Mouse (Mus musculus): Measurements from ENCODE around the gene Vmn1r51. TPM values are rescaled to one million over a fixed set of nuclear protein-coding genes. Genes with fewer than 3 reads are reported as not detected.
"Not testable (repeated sequence)": the region's sequence is repeated elsewhere in the genome, so short reads cannot be mapped to it uniquely, and the experiment has no call there.

Gene Vmn1r51
- not detected in 2 replicates for polyA plus RNA-seq (2012; rRNA removed)

GRCm38 (mm10) chr6:90122296-90122695, at the start of gene Vmn1r51:
Vmn1r51 (plus strand) TSS chr6:90122596.
- not testable (repeated sequence) for DNase-seq (ENCODE audit: low read depth)

GRCm38 (mm10) chr6:90078406-90078805, 44.0 kb upstream of the Vmn1r51 start, which contains the start of gene Vmn1r49:
Vmn1r49 (minus strand) TSS chr6:90078506.
- TF ChIP-seq CTCF (IDR thresholded peaks at IDR 0.05; ENCODE audit: borderline replicate concordance, extremely low read depth, insufficient read depth, insufficient read length) (no peak), POLR2A (IDR thresholded peaks at IDR 0.05; ENCODE audit: borderline replicate concordance, extremely low read depth, insufficient read depth, insufficient read length, poor library complexity, severe bottlenecking) (no peak)
- no peak for DNase-seq (ENCODE audit: low read depth)

GRCm38 (mm10) chr6:90100566-90100965, 21.8 kb upstream of the Vmn1r51 start:
- TF ChIP-seq CTCF (IDR thresholded peaks at IDR 0.05; ENCODE audit: borderline replicate concordance, extremely low read depth, insufficient read depth, insufficient read length) (no peak), POLR2A (IDR thresholded peaks at IDR 0.05; ENCODE audit: borderline replicate concordance, extremely low read depth, insufficient read depth, insufficient read length, poor library complexity, severe bottlenecking) (no peak)
- no peak for DNase-seq (ENCODE audit: low read depth)

- TF ChIP-seq CTCF (IDR thresholded peaks at IDR 0.05; ENCODE audit: borderline replicate concordance, extremely low read depth, insufficient read depth, insufficient read length) (no peak), POLR2A (IDR thresholded peaks at IDR 0.05; ENCODE audit: borderline replicate concordance, extremely low read depth, insufficient read depth, insufficient read length, poor library complexity, severe bottlenecking) (no peak)
- no peak for DNase-seq (ENCODE audit: low read depth)
Observed at GRCm38 (mm10) chr6:90101130-90101529, 21.3 kb upstream of the Vmn1r51 start, which contains the start of gene Vmn1r50. Vmn1r50 (plus strand) TSS chr6:90101430.

- TF ChIP-seq POLR2A (IDR thresholded peaks at IDR 0.05; ENCODE audit: borderline replicate concordance, extremely low read depth, insufficient read depth, insufficient read length, poor library complexity, severe bottlenecking) (no peak), CTCF (IDR thresholded peaks at IDR 0.05; ENCODE audit: borderline replicate concordance, extremely low read depth, insufficient read depth, insufficient read length) (no peak)
- DNase-seq (ENCODE audit: low read depth): no peak
Observed at GRCm38 (mm10) chr6:90160139-90160538, 37.7 kb downstream of the Vmn1r51 start.

- TF ChIP-seq CTCF (IDR thresholded peaks at IDR 0.05; ENCODE audit: borderline replicate concordance, extremely low read depth, insufficient read depth, insufficient read length) (no peak), POLR2A (IDR thresholded peaks at IDR 0.05; ENCODE audit: borderline replicate concordance, extremely low read depth, insufficient read depth, insufficient read length, poor library complexity, severe bottlenecking) (no peak)
- DNase-seq (ENCODE audit: low read depth): no peak
Observed at GRCm38 (mm10) chr6:90174508-90174907, 52.1 kb downstream of the Vmn1r51 start, which contains the start of gene Vmn1r52. Vmn1r52 (plus strand) TSS chr6:90174808.

Other genes with a start within 250 kb of the Vmn1r51 start
- not detected in 2 replicates for gene Vmn1r42, start 246.2 kb upstream of the Vmn1r51 start, polyA plus RNA-seq (2012; rRNA removed)
- not detected in 2 replicates for gene Vmn1r43, start 246.2 kb upstream of the Vmn1r51 start, polyA plus RNA-seq (2012; rRNA removed)
- not detected in 2 replicates for gene Vmn1r44, start 238.9 kb upstream of the Vmn1r51 start, polyA plus RNA-seq (2012; rRNA removed)
- not detected in 2 replicates for gene Vmn1r45, start 182.0 kb upstream of the Vmn1r51 start, polyA plus RNA-seq (2012; rRNA removed)
- not detected in 2 replicates for gene Vmn1r46, start 153.3 kb upstream of the Vmn1r51 start, polyA plus RNA-seq (2012; rRNA removed)
- gene Vmn1r47, start 106.4 kb upstream of the Vmn1r51 start, polyA plus RNA-seq (2012; rRNA removed): not detected in 2 replicates
- gene Vmn1r48, start 85.8 kb upstream of the Vmn1r51 start, polyA plus RNA-seq (2012; rRNA removed): not detected in 2 replicates
- gene Vmn1r49, start 44.1 kb upstream of the Vmn1r51 start, polyA plus RNA-seq (2012; rRNA removed): not detected in 2 replicates
- not detected in 2 replicates for gene Vmn1r50, start 21.2 kb upstream of the Vmn1r51 start, polyA plus RNA-seq (2012; rRNA removed)
- gene Vmn1r52, start 52.2 kb downstream of the Vmn1r51 start, polyA plus RNA-seq (2012; rRNA removed): not detected in 2 replicates
- gene V1ra8, start 80.2 kb downstream of the Vmn1r51 start, polyA plus RNA-seq (2012; rRNA removed): not detected in 2 replicates
- 0.12 TPM in 1 of 2 replicates, not detected in the other for gene Vmn1r53, start 101.8 kb downstream of the Vmn1r51 start, polyA plus RNA-seq (2012; rRNA removed)
- gene Vmn1r54, start 123.7 kb downstream of the Vmn1r51 start, polyA plus RNA-seq (2012; rRNA removed): not detected in 2 replicates
- gene BC048671, start 178.6 kb downstream of the Vmn1r51 start, polyA plus RNA-seq (2012; rRNA removed): not detected in 2 replicates
- gene Chst13, start 202.6 kb downstream of the Vmn1r51 start, polyA plus RNA-seq (2012; rRNA removed): 0.06 and 0.34 TPM in 2 replicates
- gene Uroc1, start 210.7 kb downstream of the Vmn1r51 start, polyA plus RNA-seq (2012; rRNA removed): 0.03 TPM in 1 of 2 replicates, not detected in the other
- gene Zxdc, start 246.9 kb downstream of the Vmn1r51 start, polyA plus RNA-seq (2012; rRNA removed): 22.9 and 24.0 TPM in 2 replicates

All from brain, embryonic 14.5 days (tissue).